Mouse (Mus musculus) kidney, adult 2 months (tissue): ENCODE measurements around the gene Syne1.

Experiments
- CTCF ChIP-seq: fragments of 200-500 bp; conservative IDR thresholded peaks from 2 replicates; pipeline ENCODE4 v1.5.1; 2011; ENCODE audit warnings: low read depth, mild to moderate bottlenecking, control low read depth, low read length, moderate library complexity, mixed read lengths; ENCODE audit not compliant: insufficient read depth, insufficient read length
- POLR2A ChIP-seq: fragments of 200-500 bp; IDR thresholded peaks from one replicate; pipeline ENCODE4 v1.6.1; 2011; ENCODE audit warnings: low read depth, low read length, control low read depth

DNA sequence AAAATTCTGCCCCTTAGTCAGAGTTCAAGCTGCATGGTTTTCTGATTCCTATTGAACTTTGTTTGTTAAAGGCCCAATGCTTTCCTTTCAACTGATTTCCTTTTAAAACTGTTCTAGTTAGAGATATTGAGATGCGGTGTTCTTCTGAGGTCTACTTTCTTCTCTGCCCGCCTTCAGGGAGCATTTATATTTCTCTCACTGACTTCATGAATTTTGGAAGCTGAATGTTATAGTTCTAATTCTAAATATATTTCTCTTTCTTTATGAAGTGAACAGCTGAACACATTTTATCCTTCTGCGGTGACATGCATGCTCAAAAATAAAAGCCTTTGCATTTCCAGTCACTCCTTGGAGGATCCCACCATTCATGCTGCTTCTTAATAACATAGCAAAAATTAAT is 106.0 kb downstream of the Syne1 start:
- TF ChIP-seq POLR2A (no peak), CTCF (no peak)
